Mouse (Mus musculus): ENCODE measurements around the gene Bcar3. TPM values are rescaled to one million over a fixed set of nuclear protein-coding genes. Genes with fewer than 3 reads are reported as not detected.

Bcar3 gene
- total and polyA plus RNA-seq, 3 experiments: 47.4 to 61.2 (median 52.0) TPM

DNA sequence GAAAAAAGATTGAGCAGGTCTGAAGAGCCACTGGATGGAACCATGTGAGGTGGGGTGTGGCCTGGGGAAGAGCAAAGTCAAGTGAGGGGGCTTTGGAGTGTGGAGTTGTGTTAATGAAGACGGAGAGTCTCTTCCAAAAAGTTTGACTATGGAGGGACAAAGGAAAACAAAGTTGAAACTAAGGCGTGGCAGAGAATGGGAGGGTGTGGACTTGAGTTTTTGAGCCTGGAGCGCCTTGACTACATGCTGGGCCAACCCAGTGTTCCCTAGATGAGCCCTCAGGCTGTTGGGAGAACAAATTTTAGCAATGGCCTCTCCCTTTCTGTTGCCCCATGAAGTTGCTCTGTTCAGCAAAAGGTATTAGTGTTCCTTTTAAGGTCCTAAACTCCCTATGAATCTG lies 58.9 kb downstream of the Bcar3 start:
- no peak overlapping the region for H3K4me3 ChIP-seq (replicated peaks in 1 of 3; ENCODE audit: low read depth in 2 of 3, low read length in 2 of 3, poor library complexity in 1 of 3)
- no peaks in the 10 kb centered on the region for H3K27me3 ChIP-seq (replicated peaks)
- peaks cover 7% of the 10 kb centered on the region for H3K9me3 ChIP-seq (replicated peaks; ENCODE audit: low read length)
- peaks cover 3 to 19% of the 10 kb centered on the region in 2 experiments for H3K4me1 ChIP-seq (ENCODE audit: control insufficient read depth in 1 of 2, insufficient read depth in 2 of 2)
- no peaks in the 10 kb centered on the region for H3K36me3 ChIP-seq (replicated peaks in 1 of 2; ENCODE audit: control insufficient read depth in 1 of 2, insufficient read depth in 1 of 2, low read length in 1 of 2)
- in situ Hi-C loops (cut with MboI; ENCODE audit: low pct_ligation_motif_present, low pct_unique_long_range_greater_than_20kb, low sequenced_read_pairs) (no loop called here), dilution Hi-C loops (cut with MboI; ENCODE audit: extremely low pct_ligation_motif_present, extremely low pct_unique_long_range_greater_than_20kb, low sequenced_read_pairs) (no loop called here)
- H3K4me2 ChIP-seq (ENCODE audit: insufficient read depth, low read depth, poor library complexity, severe bottlenecking): no peak overlapping the region
- no peak overlapping the region for H3K27ac ChIP-seq (ENCODE audit: insufficient read depth, low read depth)
- no peak for DNase-seq (ENCODE audit: extremely low read depth)
- TF ChIP-seq TBP (conservative IDR thresholded peaks at IDR 0.05; ENCODE audit: low read depth, low read length): no peak
- TF ChIP-seq EP300 (IDR thresholded peaks at IDR 0.05; ENCODE audit: low read length): no peak
- no peak for TF ChIP-seq POLR2AphosphoS2 (IDR thresholded peaks at IDR 0.05; ENCODE audit: low read depth, low read length)
- TF ChIP-seq GABPA (IDR thresholded peaks at IDR 0.05; ENCODE audit: insufficient replicate concordance, low read depth, low read length): no peak
- TF ChIP-seq BHLHE40 (IDR thresholded peaks at IDR 0.05; ENCODE audit: low read depth, low read length): no peak
- no peak for TF ChIP-seq USF2 (conservative IDR thresholded peaks at IDR 0.05; ENCODE audit: low read depth, low read length)
- no peak for TF ChIP-seq IRF4 (IDR thresholded peaks at IDR 0.05; ENCODE audit: low read depth, low read length)
- TF ChIP-seq MYC (IDR thresholded peaks at IDR 0.05; ENCODE audit: low read depth, low read length): no peak
- TF ChIP-seq ELF1 (IDR thresholded peaks at IDR 0.05; ENCODE audit: low read depth, low read length): no peak
- no peak for TF ChIP-seq PAX5 (IDR thresholded peaks at IDR 0.05; ENCODE audit: low read length)
- no peak for TF ChIP-seq HCFC1 (IDR thresholded peaks at IDR 0.05; ENCODE audit: low read depth, low read length)
- no peak overlapping the region for H3K9ac ChIP-seq (ENCODE audit: insufficient read depth, low read depth)
- H3K79me2 ChIP-seq (replicated peaks; ENCODE audit: control insufficient read depth, extremely low read depth, insufficient read depth, poor library complexity, severe bottlenecking): no peaks in the 10 kb centered on the region

DNA sequence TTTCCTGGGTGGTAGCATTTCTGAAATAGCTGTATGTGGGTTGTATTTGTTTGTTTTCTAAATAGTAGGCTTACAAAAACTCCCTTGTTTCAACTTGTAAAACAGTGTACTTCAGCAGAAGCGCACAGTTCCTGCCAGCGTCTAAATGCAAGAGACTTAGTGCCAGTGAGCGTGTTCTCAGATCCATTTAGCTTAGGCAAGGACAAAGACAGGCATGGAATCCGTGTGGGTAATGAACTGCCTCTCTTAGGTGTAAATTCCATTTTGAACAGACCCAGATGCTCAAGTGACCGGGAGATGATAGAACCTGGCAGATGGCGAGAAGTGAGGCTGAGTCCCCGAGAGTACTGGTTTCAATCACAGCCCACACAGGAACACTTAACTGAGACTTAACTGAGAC lies 65.5 kb downstream of the Bcar3 start:
- H3K9me3 ChIP-seq (replicated peaks; ENCODE audit: low read length): no peaks in the 10 kb centered on the region
- DNase-seq (ENCODE audit: extremely low read depth): no peak
- in situ Hi-C loops (cut with MboI; ENCODE audit: low pct_ligation_motif_present, low pct_unique_long_range_greater_than_20kb, low sequenced_read_pairs) (no loop called here), dilution Hi-C loops (cut with MboI; ENCODE audit: extremely low pct_ligation_motif_present, extremely low pct_unique_long_range_greater_than_20kb, low sequenced_read_pairs) (no loop called here)
- H3K36me3 ChIP-seq (replicated peaks in 1 of 2; ENCODE audit: control insufficient read depth in 1 of 2, insufficient read depth in 1 of 2, low read length in 1 of 2): no peaks in the 10 kb centered on the region
- no peak overlapping the region for H3K4me2 ChIP-seq (ENCODE audit: insufficient read depth, low read depth, poor library complexity, severe bottlenecking)
- peaks cover 3 to 31% of the 10 kb centered on the region in 2 experiments for H3K4me1 ChIP-seq (ENCODE audit: control insufficient read depth in 1 of 2, insufficient read depth in 2 of 2)
- no peaks in the 10 kb centered on the region for H3K27me3 ChIP-seq (replicated peaks)
- no peaks in the 10 kb centered on the region for H3K79me2 ChIP-seq (replicated peaks; ENCODE audit: control insufficient read depth, extremely low read depth, insufficient read depth, poor library complexity, severe bottlenecking)
- H3K4me3 ChIP-seq (replicated peaks in 1 of 3; ENCODE audit: low read depth in 2 of 3, low read length in 2 of 3, poor library complexity in 1 of 3): no peak overlapping the region
- H3K9ac ChIP-seq (ENCODE audit: insufficient read depth, low read depth): no peak overlapping the region
- no peak for TF ChIP-seq CHD2 (IDR thresholded peaks at IDR 0.05; ENCODE audit: low read length)
- TF ChIP-seq MAZ (IDR thresholded peaks at IDR 0.05; ENCODE audit: low read depth, low read length): no peak
- TF ChIP-seq ETS1 (conservative IDR thresholded peaks at IDR 0.05; ENCODE audit: low read depth, low read length): no peak
- TF ChIP-seq RAD21 (IDR thresholded peaks at IDR 0.05; ENCODE audit: low read depth, low read length): no peak
- TF ChIP-seq RCOR1 (conservative IDR thresholded peaks at IDR 0.05; ENCODE audit: low read depth, low read length): no peak
- TF ChIP-seq USF1 (IDR thresholded peaks at IDR 0.05; ENCODE audit: low read depth, low read length): no peak
- TF ChIP-seq SMC3 (IDR thresholded peaks at IDR 0.05; ENCODE audit: low read depth, low read length): no peak
- no peak for TF ChIP-seq MEF2A (IDR thresholded peaks at IDR 0.05; ENCODE audit: borderline replicate concordance, low read depth, low read length)
- no peak for TF ChIP-seq E2F4 (IDR thresholded peaks at IDR 0.05; ENCODE audit: insufficient replicate concordance, low read depth, low read length)
- no peak for TF ChIP-seq ZKSCAN1 (IDR thresholded peaks at IDR 0.05; ENCODE audit: borderline replicate concordance, low read depth, low read length)
- no peak for TF ChIP-seq MAX (IDR thresholded peaks at IDR 0.05; ENCODE audit: low read length)
- no peak for TF ChIP-seq HCFC1 (IDR thresholded peaks at IDR 0.05; ENCODE audit: low read depth, low read length)
- TF ChIP-seq NRF1 (IDR thresholded peaks at IDR 0.05; ENCODE audit: low read depth, low read length): no peak
- no peak for TF ChIP-seq EP300 (IDR thresholded peaks at IDR 0.05; ENCODE audit: low read length)
- no peak for TF ChIP-seq IRF4 (IDR thresholded peaks at IDR 0.05; ENCODE audit: low read depth, low read length)
- no peak overlapping the region for H3K27ac ChIP-seq (ENCODE audit: insufficient read depth, low read depth)
